Mouse (Mus musculus) monocyte, adult 5-6 weeks (primary cell): ENCODE measurements around the gene Setd5. TPM values are rescaled to one million over a fixed set of nuclear protein-coding genes. Genes with fewer than 3 reads are reported as not detected.
A peak's percentile ranks its signal among the peaks of the same experiment; 100 is the strongest.

Experiments used
- ATAC-seq: fragments of 153-309, 156-312 bp; replicated peaks from 2 replicates; pipeline ENCODE4 v1.8.0; 2017; ENCODE audit warnings: mild to moderate bottlenecking; ENCODE audit not compliant: low TSS enrichment, insufficient number of reproducible peaks, severe bottlenecking, poor library complexity, low FRiP score
- total RNA-seq: library from RNA; stranded (forward); fragments of 200-1000, 200-491, 200-594 nt; gene quantifications from 3 replicates; pipeline ENCODE4 v1.2.3, GENCODE M21; 2017

The Setd5 gene
- total RNA-seq = 50.2 to 111 TPM (median 50.6 TPM) in 3 replicates

GRCm38 (mm10) chr6:113076686-113077516 is at the start of gene Setd5:
Gene Setd5 (plus strand): TSS chr6:113077365.
- ATAC-seq = peak; percentile 75

- ATAC-seq = no peak
Observed at GRCm38 (mm10) chr6:113027446-113027845, 49.7 kb upstream of the Setd5 start.

GRCm38 (mm10) chr6:113029006-113029405 is 48.2 kb upstream of the Setd5 start:
- ATAC-seq = no peak

GRCm38 (mm10) chr6:113030553-113030952 is 46.6 kb upstream of the Setd5 start:
- no peak for ATAC-seq

- no peak for ATAC-seq
Observed at GRCm38 (mm10) chr6:113030970-113031660, 46.0 kb upstream of the Setd5 start.

- no peak for ATAC-seq
Observed at GRCm38 (mm10) chr6:113032121-113032520, 45.0 kb upstream of the Setd5 start.

GRCm38 (mm10) chr6:113033185-113033584 is 44.0 kb upstream of the Setd5 start:
- no peak for ATAC-seq

- no peak for ATAC-seq
Observed at GRCm38 (mm10) chr6:113034466-113034865, 42.7 kb upstream of the Setd5 start.

GRCm38 (mm10) chr6:113036463-113037175 is 40.5 kb upstream of the Setd5 start:
- ATAC-seq = no peak

GRCm38 (mm10) chr6:113037946-113038734 is 39.0 kb upstream of the Setd5 start:
- ATAC-seq = peak; percentile 79

GRCm38 (mm10) chr6:113038735-113039058 is 38.5 kb upstream of the Setd5 start:
- ATAC-seq = no peak

- ATAC-seq = no peak
Observed at GRCm38 (mm10) chr6:113040319-113040718, 36.8 kb upstream of the Setd5 start.

- ATAC-seq = no peak
Observed at GRCm38 (mm10) chr6:113041215-113041990, 35.8 kb upstream of the Setd5 start.

- ATAC-seq = peak; percentile 37
Observed at GRCm38 (mm10) chr6:113045575-113045974, 31.6 kb upstream of the Setd5 start.

GRCm38 (mm10) chr6:113046041-113046975 is 30.9 kb upstream of the Setd5 start, which contains the start of gene Thumpd3:
Gene Thumpd3 (plus strand): TSS chr6:113046225.
- ATAC-seq = peak; percentile 96

GRCm38 (mm10) chr6:113047016-113047746 is 30.0 kb upstream of the Setd5 start:
- no peak for ATAC-seq
